ENCODE assay signal across 10 mouse cellular contexts in genomic region chr4:9011129-9011518, GRCm38 (mm10).
DNase-seq lines count a peak whose midpoint lies in the region; ATAC-seq lines count a peak whose summit lies in the region.
"Had no signal": no experiment of that assay in that cellular context is flagged by ENCODE, and none has a peak within 500 bp of the region (broad histone marks: within the 10 kb centered on the region; RNA-seq: fewer than 3 reads in every experiment).

No protein-coding gene starts in this region.

- H3K27ac ChIP-seq in neural tube, embryonic 11.5 days (ENCODE audit: low read depth, low read length), result no peak overlapping the region

- no peaks in the 10 kb centered on the region for H3K9me3 ChIP-seq in neural tube, embryonic 11.5 days (ENCODE audit: control insufficient read depth, low read length)

- intact Hi-C loops in heart, postnatal 10 days (cut with DNase I), result loop anchor here (5.0 kb wide), 1 partner anchor 44 kb away; no protein-coding TSS in a partner anchor

- no peaks in the 10 kb centered on the region for H3K36me3 ChIP-seq in neural tube, embryonic 11.5 days (ENCODE audit: control insufficient read depth, insufficient read depth, low read length)

- no peak overlapping the region for H3K4me3 ChIP-seq in neural tube, embryonic 11.5 days (ENCODE audit: low read depth, low read length)

- DNase-seq in adrenal gland, adult (ENCODE audit: inconsistent age in 2 of 2, low spot score in 1 of 2), result peak; percentile 37 to 80
- DNase-seq in adrenal gland, postnatal 10 days, result no peak
- no peak for DNase-seq in neural tube, embryonic 11.5 days (ENCODE audit: low spot score)
- DNase-seq in neural tube, embryonic 10.5 days (ENCODE audit: extremely low spot score, low spot score), result no peak
- DNase-seq in kidney, postnatal 14 days, result peak; percentile 6
- no peak for DNase-seq in c-Kit-positive CD71-positive TER-119-positive erythroid progenitor cells, embryonic 14.5 days (ENCODE audit: low spot score)
- no peak for DNase-seq in thymus, postnatal 36 days
- DNase-seq in heart, postnatal 10 days, result no peak
- DNase-seq: gastrocnemius, postnatal 36 days; lung, postnatal 10 days had no signal

- no peak overlapping the region; the same call in 1 of the 2 replicates for H3K4me2 ChIP-seq in neural tube, embryonic 11.5 days (ENCODE audit: low read depth)

- H3K9ac ChIP-seq in neural tube, embryonic 11.5 days (ENCODE audit: low read length), result no peak overlapping the region

- WGBS in neural tube, embryonic 11.5 days, result 17% methylated on average over 7 of the region's 7 CpGs

- H3K27me3 ChIP-seq in neural tube, embryonic 11.5 days (ENCODE audit: control insufficient read depth, insufficient read depth, low read length), result no peaks in the 10 kb centered on the region

- H3K4me1 ChIP-seq in neural tube, embryonic 11.5 days (ENCODE audit: control insufficient read depth, insufficient read depth, low read length), result peaks cover 36% of the 10 kb centered on the region

- peak; percentile 45; the same call in 1 of the 2 replicates for ATAC-seq in neural tube, embryonic 11.5 days (ENCODE audit: insufficient read depth, low FRiP score, low TSS enrichment)

Comparison
In these comparisons a context has a peak if more than half of its experiments do, and no peak if none do; other contexts are left out.
1. DNase-seq: peak in adrenal gland, adult (2 of 2) and kidney, postnatal 14 days (single experiment); none in adrenal gland, postnatal 10 days (single experiment), neural tube, embryonic 11.5 days (single experiment), neural tube, embryonic 10.5 days (single experiment), c-Kit-positive CD71-positive TER-119-positive erythroid progenitor cells, embryonic 14.5 days (single experiment), thymus, postnatal 36 days (0 of 2) and heart, postnatal 10 days (0 of 2).